Mouse (Mus musculus) activated CD4-positive, CD25-positive, alpha-beta regulatory T cell (primary cell): ENCODE results near the gene Zfp354a. TPM values are rescaled to one million over a fixed set of nuclear protein-coding genes. Genes with fewer than 3 reads are reported as not detected.

Experiments
- polyA plus RNA-seq, 2 experiments: library from polyadenylated mRNA; unstranded; fragments of 100-300 nt; shearing (Covaris generic); gene quantifications; one replicate each; pipeline ENCODE4 v1.2.1; 2017

Gene Zfp354a
- polyA plus RNA-seq: not detected

GRCm38 (mm10) chr11:51059151-51059571, at the start of gene Zfp354a:
TSS of gene Zfp354a (plus strand) at chr11:51059257.

GRCm38 (mm10) chr11:51013936-51014335, 45.1 kb upstream of the Zfp354a start, which contains the start of gene Olfr54:
TSS of gene Olfr54 (plus strand) at chr11:51014236.

GRCm38 (mm10) chr11:51047809-51048208, 11.2 kb upstream of the Zfp354a start, which contains the start of gene Olfr1375:
TSS of gene Olfr1375 (plus strand) at chr11:51048109.

Other genes starting within 250 kb of the Zfp354a start
- 1 to 10 TPM; 1.3 to 5.0 TPM for gene Zfp354c, start 231.5 kb upstream of the Zfp354a start, polyA plus RNA-seq
- under 1 TPM in 1 of 2 experiments, not detected in 1; 0.88 TPM for gene Zfp879, start 217.7 kb upstream of the Zfp354a start, polyA plus RNA-seq
- gene Grm6, start 208.6 kb upstream of the Zfp354a start, polyA plus RNA-seq: under 1 TPM in 1 of 2 experiments, not detected in 1; 0.32 TPM
- gene Zfp454, start 171.6 kb upstream of the Zfp354a start, polyA plus RNA-seq: not detected
- gene Zfp2, start 143.1 kb upstream of the Zfp354a start, polyA plus RNA-seq: 1 to 10 TPM in 1 of 2 experiments, under 1 TPM in 1; 0.33 to 1.5 TPM
- gene Zfp354b, start 127.6 kb upstream of the Zfp354a start, polyA plus RNA-seq: under 1 TPM in 1 of 2 experiments, not detected in 1; 0.66 TPM
- under 1 TPM in 1 of 2 experiments, not detected in 1; 0.41 TPM for gene 4933414I15Rik, start 115.5 kb upstream of the Zfp354a start, polyA plus RNA-seq
- gene Prop1, start 105.5 kb upstream of the Zfp354a start, polyA plus RNA-seq: not detected
- not detected for gene Olfr1378, start 92.7 kb upstream of the Zfp354a start, polyA plus RNA-seq
- gene Olfr1377, start 77.3 kb upstream of the Zfp354a start, polyA plus RNA-seq: under 1 TPM in 1 of 2 experiments, not detected in 1; 0.41 TPM
- gene Olfr51, start 55.7 kb upstream of the Zfp354a start, polyA plus RNA-seq: not detected
- under 1 TPM in 1 of 2 experiments, not detected in 1; 0.06 TPM for gene Olfr54, start 45.0 kb upstream of the Zfp354a start, polyA plus RNA-seq
- not detected for gene Olfr1375, start 11.1 kb upstream of the Zfp354a start, polyA plus RNA-seq
- gene Gm12569, start 161.2 kb downstream of the Zfp354a start, polyA plus RNA-seq: under 1 TPM in 1 of 2 experiments, not detected in 1; 0.64 TPM
- gene Clk4, start 202.5 kb downstream of the Zfp354a start, polyA plus RNA-seq: 100 to 1,000 TPM; 151 to 177 TPM
- under 1 TPM in 1 of 2 experiments, not detected in 1; 0.27 TPM for gene BC049762, start 203.8 kb downstream of the Zfp354a start, polyA plus RNA-seq
- gene Col23a1, start 230.7 kb downstream of the Zfp354a start, polyA plus RNA-seq: 1 to 10 TPM in 1 of 2 experiments, under 1 TPM in 1; 0.61 to 3.0 TPM